Mouse (Mus musculus) layer of hippocampus, adult 8-10 months (tissue): ENCODE measurements around the gene Ogdh. TPM values are rescaled to one million over a fixed set of nuclear protein-coding genes. Genes with fewer than 3 reads are reported as not detected.
"Not testable (repeated sequence)": the region's sequence is repeated elsewhere in the genome, so short reads cannot be mapped to it uniquely, and the experiment has no call there.

Experiments used
- DNase-seq, 2 experiments: peaks; one replicate each; pipeline ENCODE4 v3.0.0; 2022; ENCODE audit warnings: low spot score in 2 of 2
- total RNA-seq, 4 experiments: library from RNA; stranded (reverse); gene quantifications; 2 replicates each; pipeline ENCODE4 v1.2.4; 2022

The Ogdh gene
- total RNA-seq, 4 experiments from 2014 or later = 218 to 238 (median 227) TPM

DNA sequence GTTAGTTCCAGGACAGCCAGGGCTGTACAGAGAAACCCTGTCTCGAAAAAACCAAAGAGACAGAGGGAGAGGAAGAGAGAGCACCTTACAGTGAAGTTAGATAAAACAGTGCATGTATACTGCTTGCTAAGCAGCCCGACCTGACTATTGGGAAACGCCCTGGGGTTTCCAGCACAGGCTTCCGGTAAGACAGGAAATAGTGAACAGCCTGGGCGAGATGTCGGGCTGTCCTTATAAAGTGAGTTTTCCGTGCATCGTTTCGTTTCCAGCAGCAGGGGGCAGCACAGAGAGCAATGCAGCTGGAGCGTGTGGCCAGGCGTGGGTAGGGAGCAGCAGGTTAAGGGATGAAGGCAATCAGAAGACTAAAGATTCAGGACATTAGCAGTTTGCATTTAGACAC lies 74.5 kb downstream of the Ogdh start:
- DNase-seq = peak in 1 of 2 experiments; percentile 58

DNA sequence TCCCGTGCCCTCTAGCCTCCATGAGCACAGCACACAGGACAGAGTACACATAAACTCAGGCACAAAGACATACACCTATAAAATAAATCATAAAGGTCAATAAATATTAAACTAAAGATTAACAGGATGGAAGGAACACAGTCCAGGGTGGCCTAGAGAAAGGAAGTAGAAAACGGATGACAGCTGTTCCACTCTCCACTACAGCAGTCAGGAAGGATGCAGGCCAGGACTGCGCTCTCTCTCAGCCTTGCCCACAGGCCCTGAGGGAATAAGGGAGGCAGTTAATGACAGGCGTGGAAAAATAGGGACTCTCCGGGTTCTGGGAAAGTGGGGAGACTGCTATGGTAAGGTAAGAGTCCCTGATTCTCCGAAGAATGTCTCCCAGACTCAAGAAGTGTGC lies 75.0 kb downstream of the Ogdh start:
- no peak for DNase-seq

DNA sequence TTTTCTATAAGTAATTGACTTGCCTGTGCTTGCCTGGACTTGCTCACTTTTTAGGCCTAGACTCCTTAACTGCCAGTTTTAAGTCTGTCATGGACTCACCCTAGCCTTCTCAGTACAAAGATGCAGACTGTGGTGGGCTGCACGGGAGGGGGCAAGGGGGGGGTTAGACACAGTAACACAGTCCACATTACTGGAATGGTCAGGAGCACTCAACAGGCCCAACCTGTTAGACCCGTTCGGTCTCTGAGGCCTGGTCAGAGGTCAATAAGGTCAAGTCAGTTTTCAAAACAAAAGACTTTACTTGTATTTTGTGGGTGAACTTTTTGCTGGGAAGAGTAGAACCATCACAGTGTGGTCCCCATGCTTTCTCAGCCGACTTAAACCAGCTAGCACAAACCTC lies 75.7 kb downstream of the Ogdh start:
- DNase-seq = no peak

DNA sequence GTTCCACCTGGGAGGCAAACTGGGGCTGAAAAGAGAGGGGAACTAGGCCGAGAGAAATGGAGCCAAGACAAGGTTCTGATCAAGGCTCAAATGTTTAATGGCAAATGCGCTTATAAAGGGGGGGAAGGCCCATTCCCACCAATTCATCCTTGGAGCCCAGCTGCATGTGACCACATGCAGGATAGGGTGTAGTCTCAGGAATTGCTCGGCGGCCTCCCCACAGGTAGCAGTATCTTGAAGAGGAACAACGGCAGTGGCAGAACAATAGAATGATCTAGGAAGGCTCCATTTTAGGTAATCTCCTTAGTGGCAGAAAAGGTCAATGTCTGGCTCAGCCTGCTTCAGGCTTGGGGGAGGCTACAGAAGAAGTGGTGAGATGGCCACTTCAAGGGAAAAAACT lies 76.6 kb downstream of the Ogdh start:
- DNase-seq = not testable (repeated sequence)

DNA sequence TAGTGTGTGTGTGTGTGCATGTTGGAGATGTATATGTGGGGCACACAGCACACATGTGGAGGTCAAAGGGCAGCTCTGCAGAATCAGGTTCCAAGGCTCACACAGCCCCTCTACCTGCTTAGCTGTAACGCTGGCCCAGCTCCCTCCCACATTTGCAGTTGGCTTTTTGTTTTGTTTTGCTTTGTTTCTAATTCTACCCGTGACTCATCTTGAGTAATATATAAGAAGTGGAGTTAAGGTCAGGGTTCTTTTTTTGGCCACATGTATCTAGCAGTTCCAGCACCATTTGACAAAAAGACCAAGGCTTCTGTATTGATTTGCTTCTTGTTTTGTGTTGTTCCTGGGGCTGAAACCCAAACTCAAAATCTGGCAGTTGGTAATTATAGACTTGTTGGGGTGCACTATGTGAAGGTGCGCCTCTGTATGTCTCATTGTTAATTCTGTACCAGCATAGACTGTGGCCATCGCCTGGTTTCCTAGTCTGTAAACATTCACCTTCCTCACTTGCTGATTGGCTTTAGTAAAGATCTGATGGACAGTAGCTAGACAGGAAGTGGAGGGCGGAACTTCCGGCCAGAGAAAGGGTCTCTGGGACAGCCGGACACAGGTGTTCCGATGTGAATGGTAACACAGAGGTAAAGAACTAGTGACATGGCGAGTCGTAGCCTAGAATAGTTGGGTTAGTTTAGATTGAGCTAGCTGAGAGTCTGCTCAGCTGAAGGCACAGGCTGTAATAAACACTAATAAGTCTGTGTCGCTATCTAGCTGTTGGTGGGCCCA lies 80.1 kb downstream of the Ogdh start:
- DNase-seq = no peak

DNA sequence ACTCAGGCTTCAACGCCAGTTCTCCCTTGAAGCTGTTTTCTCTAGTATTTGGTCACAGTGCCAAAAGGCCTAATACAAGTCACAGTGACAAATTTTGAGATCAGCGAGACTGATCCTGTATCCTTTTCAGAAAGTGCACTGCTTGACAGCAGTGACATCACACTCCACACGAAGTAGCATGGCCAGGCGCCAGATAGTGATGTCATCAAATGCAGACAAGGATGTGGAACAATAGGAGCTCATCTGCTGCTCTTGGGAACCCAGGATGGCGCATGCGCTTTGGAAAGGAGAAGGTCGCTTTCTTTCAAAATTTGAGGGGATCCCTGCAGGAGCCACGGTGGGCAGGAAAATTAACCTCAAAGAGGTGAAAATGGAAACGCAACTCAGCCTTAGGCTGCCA lies 81.4 kb downstream of the Ogdh start:
- no peak for DNase-seq

DNA sequence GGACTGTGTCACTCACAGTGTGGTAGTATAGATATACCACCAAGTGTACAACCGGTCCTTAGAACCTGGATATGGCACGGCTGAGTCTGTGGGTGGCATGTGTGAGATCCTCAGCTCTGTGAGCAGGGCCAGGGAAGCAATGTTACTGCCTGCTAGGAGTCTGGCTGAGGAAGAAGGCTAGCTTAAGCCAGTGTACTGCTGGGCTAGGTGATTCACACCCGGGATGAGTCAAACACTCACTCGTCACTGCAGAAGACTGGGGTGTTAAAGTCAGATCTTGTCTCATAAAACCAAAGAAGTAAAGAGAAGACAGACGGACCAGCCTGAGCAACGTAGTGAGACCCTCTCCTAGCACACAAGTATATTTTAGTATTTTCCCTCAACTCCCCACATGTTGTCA lies 89.5 kb downstream of the Ogdh start:
- DNase-seq = no peak

DNA sequence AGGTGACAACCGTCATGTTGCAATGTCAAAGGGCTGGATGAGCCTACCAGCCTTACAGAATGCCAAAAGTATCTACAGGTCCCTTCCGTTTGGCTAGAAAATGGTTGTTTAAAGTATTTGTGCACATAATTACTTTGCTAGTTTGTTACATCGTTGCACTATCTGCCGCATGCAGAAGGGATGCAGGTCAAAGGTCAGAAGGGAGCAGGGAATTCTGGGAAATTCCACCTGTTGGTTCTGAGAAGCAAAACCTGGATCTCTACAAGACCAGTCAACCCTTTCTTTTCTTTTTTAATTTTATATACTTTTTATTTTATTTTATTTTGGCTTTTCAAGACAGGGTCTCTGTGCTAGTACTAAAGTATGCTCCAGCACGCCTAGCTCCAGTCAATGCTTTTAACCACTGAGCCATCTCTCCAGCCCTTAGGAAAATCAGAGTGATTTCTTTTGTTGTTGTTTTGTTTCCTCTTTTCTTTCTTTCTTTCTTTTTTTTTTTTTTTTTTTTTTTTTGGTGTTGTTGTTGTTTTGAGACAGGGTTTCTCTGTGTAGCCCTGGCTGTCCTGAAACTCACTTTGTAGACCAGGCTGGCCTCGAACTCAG lies 96.8 kb downstream of the Ogdh start:
- no peak for DNase-seq

DNA sequence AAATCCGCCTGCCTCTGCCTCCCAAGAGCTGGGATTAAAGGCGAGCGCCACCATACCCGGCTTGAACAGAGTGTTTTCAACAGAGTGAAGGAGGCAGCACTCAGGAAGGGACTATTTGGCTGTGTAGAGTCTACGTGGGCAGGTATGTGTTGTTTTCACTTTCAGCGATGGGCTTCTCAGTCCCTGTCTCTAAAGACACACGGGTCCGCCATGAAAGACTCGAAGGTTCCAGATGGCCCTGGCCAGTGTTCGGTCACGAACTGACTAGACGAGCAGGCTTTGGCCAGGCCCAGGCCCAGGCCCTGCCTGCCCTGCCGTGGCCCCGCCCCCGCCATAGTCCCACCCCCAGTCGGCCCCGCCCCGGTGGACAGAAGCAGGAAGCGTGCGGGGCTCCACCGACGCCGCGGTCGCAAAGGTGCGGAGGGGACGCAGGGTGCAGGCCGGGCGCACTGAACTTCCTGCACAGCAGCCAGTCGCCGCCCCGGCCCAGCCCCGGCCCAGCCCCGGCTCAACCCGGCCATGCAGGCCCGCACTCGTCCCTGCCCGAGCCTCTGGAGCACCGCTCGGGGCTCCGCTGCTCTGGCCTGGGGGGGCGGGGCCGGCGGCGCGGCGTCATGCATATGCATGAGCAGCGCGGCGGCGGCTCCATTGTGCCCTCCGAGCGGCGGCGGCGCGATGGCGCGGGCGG lies 97.4 kb downstream of the Ogdh start, which contains the start of gene Zmiz2:
Gene Zmiz2 (plus strand): TSS at position 349 of the 688 bp plus-strand sequence.
- peak; percentile 85 to 92 for DNase-seq

DNA sequence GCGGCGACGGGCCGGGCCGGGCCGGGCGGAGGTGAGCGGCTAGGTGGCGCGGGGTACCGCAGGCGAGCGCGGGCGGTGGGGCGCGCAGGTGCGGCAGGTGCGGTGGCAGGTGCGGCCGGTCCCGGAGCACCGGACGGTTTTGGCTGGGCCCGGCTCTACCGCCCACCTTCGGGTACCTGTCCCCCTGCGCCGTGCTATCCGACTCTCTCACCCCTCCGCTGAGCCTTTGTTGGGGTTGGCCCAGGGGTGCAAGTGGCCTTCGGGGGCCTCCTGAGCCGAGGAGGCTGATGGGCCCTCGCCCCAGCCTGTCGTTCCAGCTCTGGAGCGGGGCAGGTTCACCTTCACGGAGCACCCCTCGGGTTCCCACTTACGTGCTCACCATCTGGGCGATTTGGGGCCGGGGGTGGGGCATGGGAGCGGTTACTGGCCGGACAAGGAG lies 98.1 kb downstream of the Ogdh start:
- no peak for DNase-seq

DNA sequence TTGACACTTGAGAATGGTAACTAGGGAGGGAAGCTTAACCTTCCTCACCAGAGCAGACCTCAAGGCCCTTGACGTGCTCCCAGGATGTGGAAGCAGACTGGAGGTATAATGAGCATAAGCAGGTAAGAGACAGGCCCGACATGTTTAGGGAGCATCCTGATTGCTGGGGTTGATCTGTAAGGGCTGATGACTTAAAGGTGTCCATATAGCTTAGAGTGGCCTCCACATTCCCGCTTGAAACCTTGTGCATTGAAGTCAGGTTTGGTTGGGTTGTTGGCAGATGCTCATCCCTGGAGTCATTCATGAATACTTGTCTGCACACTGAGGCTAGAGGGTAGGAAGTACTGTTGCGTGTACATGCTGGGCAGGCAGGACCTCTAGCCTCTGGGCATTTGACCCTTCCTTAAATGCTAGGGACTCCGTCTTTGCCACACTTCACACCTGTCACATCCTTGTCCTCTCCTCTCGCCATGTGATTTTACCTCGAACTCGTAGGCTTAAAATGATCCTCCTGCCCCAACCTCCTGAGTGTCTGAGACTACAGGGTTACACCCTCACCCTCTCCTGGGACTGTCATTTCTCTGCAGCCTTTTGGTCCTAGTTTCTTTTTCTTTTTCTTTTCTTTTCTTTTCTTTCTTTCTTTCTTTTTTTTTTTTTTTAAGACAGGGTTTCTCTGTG lies 99.1 kb downstream of the Ogdh start:
- no peak for DNase-seq

DNA sequence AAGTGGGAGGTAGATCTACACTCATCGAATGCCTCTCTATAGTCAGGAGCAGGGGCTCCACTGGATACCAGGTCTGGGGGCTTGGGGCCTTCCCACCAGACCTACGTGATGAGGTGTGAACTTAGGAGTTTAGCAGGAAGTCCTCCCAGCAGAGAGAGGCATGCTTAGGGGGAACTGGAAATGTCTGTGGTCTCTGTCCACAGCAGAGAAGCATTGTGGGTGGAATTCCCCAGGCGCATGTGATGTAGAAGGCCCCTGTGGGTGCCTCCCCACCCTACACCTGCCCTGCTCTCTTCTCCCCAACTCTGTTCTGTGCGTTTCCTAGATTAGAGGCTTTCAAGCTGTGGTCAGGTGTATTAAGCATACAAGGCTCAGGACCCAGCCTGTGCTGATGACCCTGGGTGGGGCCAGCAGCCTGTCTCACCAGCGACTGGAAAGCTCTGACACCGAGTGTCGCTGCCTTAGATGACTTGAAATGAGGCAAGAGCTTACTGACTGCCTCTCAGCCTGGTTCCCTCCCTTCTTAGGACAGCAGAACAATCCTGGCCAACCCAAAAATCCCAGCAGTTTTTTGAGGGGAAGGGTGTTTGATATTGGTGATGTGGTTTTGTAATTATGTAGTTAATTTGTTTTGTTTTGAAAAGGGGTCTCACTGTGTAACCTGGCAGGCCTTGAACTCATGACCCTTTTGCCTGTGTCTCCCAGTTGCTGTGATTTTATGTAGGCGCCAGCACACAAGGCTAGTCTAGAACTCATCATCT lies 100.3 kb downstream of the Ogdh start:
- DNase-seq = no peak

DNA sequence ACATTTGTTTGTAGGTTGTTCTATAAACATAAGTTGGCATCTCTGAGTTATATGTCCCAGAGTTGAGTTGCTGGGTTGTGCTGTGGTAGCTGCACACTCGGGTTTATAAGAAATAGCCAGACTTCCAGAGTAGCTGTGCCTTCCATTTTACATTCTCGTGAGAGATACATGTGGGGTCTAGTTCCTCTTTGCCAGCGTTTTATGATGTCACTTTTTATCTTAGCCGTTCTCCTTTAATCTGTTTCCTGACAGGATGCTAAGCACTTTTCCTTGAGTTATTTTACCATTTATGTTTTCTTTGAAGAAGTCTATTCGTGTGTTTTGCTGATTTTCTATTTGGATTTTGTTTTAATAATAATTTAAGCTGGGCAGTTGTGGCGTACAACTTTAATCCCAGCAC lies 101.4 kb downstream of the Ogdh start:
- DNase-seq = no peak

DNA sequence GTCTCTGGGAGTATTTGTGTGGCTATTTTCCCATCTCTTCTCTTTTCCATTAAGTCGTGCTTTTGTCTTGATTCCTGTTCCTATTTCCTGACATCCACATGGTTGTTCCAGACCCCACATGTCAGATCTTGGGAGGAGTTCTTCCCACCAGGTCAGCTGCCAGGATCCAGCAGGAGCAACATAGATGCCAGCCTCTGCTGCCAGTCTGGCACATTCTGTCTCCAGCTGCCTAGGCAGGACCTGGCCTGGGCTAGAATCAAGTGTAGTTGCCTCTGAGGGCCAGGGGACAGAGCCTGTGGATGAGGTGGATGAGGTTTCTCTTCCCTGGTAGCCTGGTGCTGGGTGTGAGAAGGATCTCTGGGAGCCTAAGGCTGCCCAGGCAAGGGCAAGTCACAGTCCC lies 102.4 kb downstream of the Ogdh start:
- no peak for DNase-seq

DNA sequence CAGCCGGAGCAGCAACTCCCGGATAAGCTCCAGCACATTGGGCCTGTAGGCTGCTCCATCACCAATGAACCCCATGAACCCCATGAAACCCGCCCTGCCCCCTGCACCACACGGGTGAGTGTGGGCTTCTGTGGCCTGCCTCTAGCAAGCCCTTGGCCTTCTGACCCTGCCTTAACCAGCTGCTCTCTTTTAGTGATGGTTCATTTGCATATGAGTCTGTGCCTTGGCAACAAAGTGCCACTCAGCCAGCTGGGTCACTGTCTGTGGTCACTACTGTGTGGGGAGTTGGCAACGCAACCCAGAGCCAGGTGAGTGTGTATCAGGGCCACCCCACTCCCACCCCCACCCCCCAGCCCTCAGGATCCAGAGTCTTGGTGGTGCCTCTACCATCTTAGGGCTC lies 104.1 kb downstream of the Ogdh start:
- no peak for DNase-seq

DNA sequence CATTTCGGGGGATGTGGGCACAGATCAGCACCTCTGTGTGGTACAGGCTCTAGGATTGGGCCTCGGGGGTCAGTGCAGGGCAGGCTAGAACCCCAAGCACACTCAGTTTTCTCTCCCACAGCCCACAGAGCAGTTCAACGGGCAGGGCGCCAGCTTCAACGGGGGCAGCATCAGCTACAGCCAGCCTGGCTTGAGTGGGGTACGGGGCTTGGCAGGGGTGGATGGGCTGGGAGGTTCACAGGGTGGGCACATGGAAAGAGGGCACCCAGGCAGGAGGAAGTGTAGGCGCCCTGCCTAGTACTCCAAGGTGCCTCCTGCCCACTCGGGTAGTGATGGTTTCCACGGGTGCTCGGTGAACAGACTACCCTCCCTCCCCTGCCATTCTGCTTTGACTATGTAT lies 106.7 kb downstream of the Ogdh start:
- DNase-seq = peak in 1 of 2 experiments; percentile 4

DNA sequence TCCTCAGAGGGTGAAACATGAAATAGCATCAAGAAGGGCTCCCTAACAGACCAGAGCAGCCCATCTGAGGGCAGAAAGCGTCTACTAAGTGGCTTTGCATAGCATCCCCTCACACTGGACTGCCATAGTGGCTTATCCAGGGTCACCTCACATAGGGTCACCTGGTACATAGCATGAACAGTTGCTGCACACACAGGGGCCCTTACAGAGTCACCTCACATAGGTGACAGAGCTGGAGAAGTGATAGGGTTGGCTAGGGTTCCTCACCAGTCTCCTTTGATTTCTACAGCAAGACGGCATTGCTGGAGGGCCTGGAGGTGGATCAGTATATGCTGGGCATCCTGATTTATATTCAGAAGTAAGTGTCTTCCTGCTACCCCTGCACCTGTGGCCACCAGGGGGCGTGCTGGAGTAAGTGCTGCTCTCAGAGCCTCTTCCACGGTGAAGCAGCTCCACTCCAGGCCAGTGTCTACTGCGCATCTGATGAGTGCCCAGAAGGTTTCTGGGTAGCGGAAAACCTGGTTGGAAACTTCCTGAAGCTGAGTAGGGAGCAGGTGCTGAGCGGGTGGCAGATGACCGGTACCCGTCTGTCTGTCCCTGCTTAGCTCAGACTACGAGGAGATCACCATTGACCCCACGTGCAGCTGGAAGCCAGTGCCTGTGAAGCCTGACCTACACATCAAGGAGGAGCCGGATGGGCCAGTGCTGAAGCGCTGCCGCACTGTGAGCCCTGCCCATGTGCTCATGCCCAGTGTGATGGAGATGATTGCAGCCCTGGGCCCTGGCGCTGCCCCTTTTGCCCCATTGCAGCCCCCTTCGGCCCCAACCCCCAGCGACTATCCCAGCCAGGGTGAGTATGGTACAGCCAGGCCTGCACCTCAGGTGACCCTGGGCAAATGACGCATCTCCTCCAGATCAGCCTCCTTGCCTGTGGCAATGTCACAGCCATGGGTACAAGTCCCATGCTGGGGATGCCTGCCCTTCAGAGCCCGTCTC lies 111.4 kb downstream of the Ogdh start:
- DNase-seq = peak; percentile 42 to 66

DNA sequence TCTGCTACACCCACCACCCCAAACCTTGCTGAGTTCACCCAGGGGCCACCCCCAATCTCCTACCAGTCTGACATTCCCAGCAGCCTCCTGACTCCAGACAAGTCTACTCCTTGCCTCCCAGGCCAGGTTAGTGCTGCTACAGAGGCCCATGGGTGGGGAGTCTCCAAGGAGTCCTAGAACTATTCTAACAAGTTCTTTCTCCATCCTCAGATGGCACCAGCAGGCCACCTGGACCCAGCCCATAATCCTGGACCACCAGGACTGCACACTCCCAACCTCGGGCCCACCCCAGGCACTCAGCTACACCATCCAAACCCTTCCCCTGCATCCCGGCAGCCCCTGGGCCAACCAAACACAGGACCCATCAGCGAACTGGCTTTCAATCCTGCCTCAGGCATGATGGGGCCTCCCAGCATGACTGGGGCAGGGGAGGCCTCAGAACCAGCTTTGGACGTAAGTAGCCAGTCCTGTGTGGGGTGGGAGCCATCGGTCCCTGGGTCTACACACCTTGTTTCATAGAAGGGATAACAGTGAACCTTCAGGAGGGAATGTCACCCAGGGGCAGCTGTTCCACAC lies 112.5 kb downstream of the Ogdh start:
- no peak for DNase-seq
